12 mouse cellular contexts compared by ENCODE assay signal in genomic region chr9:14631729-14632128, GRCm38 (mm10). TPM values are rescaled to one million over a fixed set of nuclear protein-coding genes. Genes with fewer than 3 reads are reported as not detected.
DNase-seq lines count a peak whose midpoint lies in the region; ATAC-seq and TF ChIP-seq lines count a peak whose summit lies in the region.
"Had no signal": no experiment of that assay in that cellular context is flagged by ENCODE, and none has a peak within 500 bp of the region (broad histone marks: within the 10 kb centered on the region; RNA-seq: fewer than 3 reads in every experiment).

No protein-coding gene starts in this region.

- peak; percentile 44; the same call in 1 of the 2 replicates for ATAC-seq in heart, embryonic 12.5 days (ENCODE audit: insufficient number of reproducible peaks, low FRiP score)
- ATAC-seq in midbrain, embryonic 11.5 days (ENCODE audit: low FRiP score): peak; percentile 25
- no peak for ATAC-seq in monocyte, adult 5-6 weeks (replicated peaks; ENCODE audit: insufficient number of reproducible peaks, low FRiP score, low TSS enrichment, poor library complexity, severe bottlenecking)
- no peak for ATAC-seq in CD4-positive, CD25-positive, alpha-beta regulatory T cell, adult 4 months

- in situ Hi-C loops in CH12.LX (cut with MboI; ENCODE audit: low pct_ligation_motif_present, low pct_unique_long_range_greater_than_20kb, low sequenced_read_pairs): no loop called here

- no peak for DNase-seq in heart, postnatal 25 days (ENCODE audit: low spot score)
- DNase-seq in CH12.LX (ENCODE audit: extremely low read depth): peak; percentile 85
- peak; percentile 46 for DNase-seq in gastrocnemius, postnatal 10 days
- peak; percentile 85 for DNase-seq in midbrain, embryonic 11.5 days (ENCODE audit: low spot score, missing footprints)
- DNase-seq in cerebellum, postnatal 36 days: no peak
- DNase-seq: cerebellum, postnatal 14 days; kidney, postnatal 14 days had no signal

- TF ChIP-seq POLR2A in CH12.LX (IDR thresholded peaks at IDR 0.05; ENCODE audit: low read depth, low read length): no peak

- H3K9ac ChIP-seq in heart, embryonic 12.5 days: no peak overlapping the region
- H3K9ac ChIP-seq in CH12.LX (ENCODE audit: insufficient read depth, low read depth): no peak overlapping the region
- H3K9ac ChIP-seq in midbrain, embryonic 11.5 days (ENCODE audit: low read length): no peak overlapping the region
- H3K9ac ChIP-seq: liver, embryonic 15.5 days; neural tube, embryonic 12.5 days had no signal

- no peak for TF ChIP-seq CTCF in CH12.LX (conservative IDR thresholded peaks at IDR 0.05 in 1 of 2, IDR thresholded peaks at IDR 0.05 in 1 of 2; ENCODE audit: low read depth in 2 of 2, low read length in 2 of 2)

- no peak for TF ChIP-seq RAD21 in CH12.LX (IDR thresholded peaks at IDR 0.05; ENCODE audit: low read depth, low read length)

- H3K79me2 ChIP-seq in CH12.LX (replicated peaks; ENCODE audit: control insufficient read depth, extremely low read depth, insufficient read depth, poor library complexity, severe bottlenecking): no peaks in the 10 kb centered on the region

- intact Hi-C loops in heart, postnatal 25 days (cut with DNase I): no loop called here

- no peak overlapping the region for H3K4me3 ChIP-seq in heart, embryonic 12.5 days
- no peak overlapping the region for H3K4me3 ChIP-seq in CH12.LX (replicated peaks in 1 of 3; ENCODE audit: low read depth in 2 of 3, low read length in 2 of 3, poor library complexity in 1 of 3)
- no peak overlapping the region for H3K4me3 ChIP-seq in midbrain, embryonic 11.5 days (ENCODE audit: low read depth, low read length)
- H3K4me3 ChIP-seq: liver, embryonic 15.5 days; neural tube, embryonic 12.5 days had no signal

- TF ChIP-seq EP300 in CH12.LX (IDR thresholded peaks at IDR 0.05; ENCODE audit: low read length): peak; percentile 45

- no peaks in the 10 kb centered on the region for H3K36me3 ChIP-seq in heart, embryonic 12.5 days
- H3K36me3 ChIP-seq in CH12.LX (replicated peaks in 1 of 2; ENCODE audit: control insufficient read depth in 1 of 2, insufficient read depth in 1 of 2, low read length in 1 of 2): no peaks in the 10 kb centered on the region
- H3K36me3 ChIP-seq in midbrain, embryonic 11.5 days (ENCODE audit: control insufficient read depth, insufficient read depth, low read length): no peaks in the 10 kb centered on the region
- H3K36me3 ChIP-seq: liver, embryonic 15.5 days; neural tube, embryonic 12.5 days had no signal

- peaks cover 41% of the 10 kb centered on the region for H3K4me1 ChIP-seq in heart, embryonic 12.5 days (replicated peaks)
- H3K4me1 ChIP-seq in CH12.LX (ENCODE audit: control insufficient read depth in 1 of 2, insufficient read depth in 2 of 2): peaks cover 15 to 40% of the 10 kb centered on the region in 2 experiments
- peaks cover 25% of the 10 kb centered on the region for H3K4me1 ChIP-seq in midbrain, embryonic 11.5 days (ENCODE audit: control insufficient read depth, insufficient read depth, low read length)
- H3K4me1 ChIP-seq: liver, embryonic 15.5 days had no signal

- no peaks in the 10 kb centered on the region for H3K27me3 ChIP-seq in heart, embryonic 12.5 days (replicated peaks)
- no peaks in the 10 kb centered on the region for H3K27me3 ChIP-seq in CH12.LX (replicated peaks)
- peaks cover 9% of the 10 kb centered on the region; the same call in 1 of the 2 replicates for H3K27me3 ChIP-seq in midbrain, embryonic 11.5 days (ENCODE audit: control insufficient read depth, insufficient read depth, low read length)

- H3K27ac ChIP-seq in heart, embryonic 12.5 days (ENCODE audit: poor library complexity, severe bottlenecking): no peak overlapping the region
- no peak overlapping the region for H3K27ac ChIP-seq in CH12.LX (ENCODE audit: insufficient read depth, low read depth)
- H3K27ac ChIP-seq in midbrain, embryonic 11.5 days (ENCODE audit: low read depth, low read length): no peak overlapping the region
- H3K27ac ChIP-seq: liver, embryonic 15.5 days; neural tube, embryonic 12.5 days had no signal

- 36% methylated on average over 5 of the region's 5 CpGs for WGBS in heart, embryonic 12.5 days
- WGBS in midbrain, embryonic 11.5 days: 22% methylated on average over 5 of the region's 5 CpGs

- no peaks in the 10 kb centered on the region for H3K9me3 ChIP-seq in heart, embryonic 12.5 days (replicated peaks)
- H3K9me3 ChIP-seq in CH12.LX (replicated peaks; ENCODE audit: low read length): no peaks in the 10 kb centered on the region
- no peaks in the 10 kb centered on the region for H3K9me3 ChIP-seq in midbrain, embryonic 11.5 days (ENCODE audit: control insufficient read depth, low read length)
- H3K9me3 ChIP-seq: liver, embryonic 15.5 days; neural tube, embryonic 12.5 days had no signal

- H3K4me2 ChIP-seq in heart, embryonic 12.5 days: no peak overlapping the region
- H3K4me2 ChIP-seq in CH12.LX (ENCODE audit: insufficient read depth, low read depth, poor library complexity, severe bottlenecking): peak overlapping the region; percentile 39; the same call in 1 of the 2 replicates
- no peak overlapping the region for H3K4me2 ChIP-seq in midbrain, embryonic 11.5 days
- H3K4me2 ChIP-seq: liver, embryonic 15.5 days; neural tube, embryonic 12.5 days had no signal

- dilution Hi-C loops in CH12.LX (cut with MboI; ENCODE audit: extremely low pct_ligation_motif_present, extremely low pct_unique_long_range_greater_than_20kb, low sequenced_read_pairs): no loop called here

TF ChIP-seq in CH12.LX, 34 proteins besides CTCF, POLR2A, EP300 and RAD21:
- TF ChIP-seq ZC3H11A (IDR thresholded peaks at IDR 0.05; ENCODE audit: low read depth, low read length): no peak
- TF ChIP-seq MXI1 (IDR thresholded peaks at IDR 0.05; ENCODE audit: low read depth, low read length): peak; percentile 93
- TF ChIP-seq BHLHE40 (IDR thresholded peaks at IDR 0.05; ENCODE audit: low read depth, low read length): peak; percentile 96
- TF ChIP-seq MYC (IDR thresholded peaks at IDR 0.05; ENCODE audit: low read depth, low read length): peak; percentile 83
- TF ChIP-seq MEF2A (IDR thresholded peaks at IDR 0.05; ENCODE audit: borderline replicate concordance, low read depth, low read length): peak; percentile 70
- no peak for TF ChIP-seq MAFK (IDR thresholded peaks at IDR 0.05; ENCODE audit: insufficient replicate concordance, low read length)
- no peak for TF ChIP-seq CHD2 (IDR thresholded peaks at IDR 0.05; ENCODE audit: low read length)
- no peak for TF ChIP-seq POLR2AphosphoS2 (IDR thresholded peaks at IDR 0.05; ENCODE audit: low read depth, low read length)
- no peak for TF ChIP-seq E2F4 (IDR thresholded peaks at IDR 0.05; ENCODE audit: insufficient replicate concordance, low read depth, low read length)
- no peak for TF ChIP-seq CHD1 (IDR thresholded peaks at IDR 0.05; ENCODE audit: low read depth, low read length)
- no peak for TF ChIP-seq NELFE (IDR thresholded peaks at IDR 0.05; ENCODE audit: low read depth, low read length)
- peak; percentile 94 for TF ChIP-seq MAX (IDR thresholded peaks at IDR 0.05; ENCODE audit: low read length)
- TF ChIP-seq IRF4 (IDR thresholded peaks at IDR 0.05; ENCODE audit: low read depth, low read length): peak; percentile 56
- TF ChIP-seq TBP (conservative IDR thresholded peaks at IDR 0.05; ENCODE audit: low read depth, low read length): 0 out of 2 replicates have a peak, but pooled peaks have one; percentile 22
- TF ChIP-seq ZNF384 (IDR thresholded peaks at IDR 0.05; ENCODE audit: low read depth, low read length): no peak
- no peak for TF ChIP-seq JUN (IDR thresholded peaks at IDR 0.05; ENCODE audit: insufficient read depth, low read depth, low read length)
- peak; percentile 38 for TF ChIP-seq USF2 (conservative IDR thresholded peaks at IDR 0.05; ENCODE audit: low read depth, low read length)
- peak; percentile 90 for TF ChIP-seq ETS1 (conservative IDR thresholded peaks at IDR 0.05; ENCODE audit: low read depth, low read length)
- peak; percentile 90 for TF ChIP-seq SIN3A (IDR thresholded peaks at IDR 0.05; ENCODE audit: low read length)
- 0 out of 2 replicates have a peak, but pooled peaks have one; percentile 55 for TF ChIP-seq RCOR1 (conservative IDR thresholded peaks at IDR 0.05; ENCODE audit: low read depth, low read length)
- 0 out of 2 replicates have a peak, but pooled peaks have one; percentile 39 for TF ChIP-seq TCF12 (IDR thresholded peaks at IDR 0.05; ENCODE audit: low read depth, low read length)
- no peak for TF ChIP-seq UBTF (IDR thresholded peaks at IDR 0.05; ENCODE audit: low read depth, low read length)
- 0 out of 2 replicates have a peak, but pooled peaks have one; percentile 36 for TF ChIP-seq MAZ (IDR thresholded peaks at IDR 0.05; ENCODE audit: low read depth, low read length)
- peak; percentile 59 for TF ChIP-seq USF1 (IDR thresholded peaks at IDR 0.05; ENCODE audit: low read depth, low read length)

RNA-seq across cellular contexts. Expression of gene Amotl1, which starts 13.1 kb away (rescaled TPM):
- polyA plus RNA-seq in heart, embryonic 12.5 days (2016; fragmentation: Nextera tagmentation; extraction: Ambion mirVana): 20.5 and 20.6 TPM in 2 replicates
- total RNA-seq in heart, postnatal 25 days (2021): 10 to 100 TPM; 57.9 to 59.9 TPM
- 0.80 and 0.93 TPM in 2 replicates for total RNA-seq in CH12.LX (2012; rRNA removed)
- 1.2 and 1.5 TPM in 2 replicates for total RNA-seq in CH12.LX (2014; rRNA removed)
- polyA plus RNA-seq in CH12.LX (2012; ENCODE audit: insufficient read length, low read depth): 2.7 and 3.3 TPM in 2 replicates
- 100 to 1,000 TPM; 271 to 282 TPM for total RNA-seq in gastrocnemius, postnatal 10 days (2021)
- 14.8 and 15.2 TPM in 2 replicates for polyA plus RNA-seq in midbrain, embryonic 11.5 days (2014; fragmentation: Nextera tagmentation; extraction: Ambion mirVana)
- not detected in 3 replicates for total RNA-seq in monocyte, adult 5-6 weeks (2017)
- polyA plus RNA-seq in CD4-positive, CD25-positive, alpha-beta regulatory T cell, adult 4 months (2017; shearing (Covaris generic)): under 1 TPM in 1 of 2 experiments, not detected in 1; 0.06 TPM

Comparison
In these comparisons a context has a peak if more than half of its experiments do, and no peak if none do; other contexts are left out.
1. ATAC-seq: peak in heart, embryonic 12.5 days (single experiment) and midbrain, embryonic 11.5 days (single experiment); none in monocyte, adult 5-6 weeks (single experiment) and CD4-positive, CD25-positive, alpha-beta regulatory T cell, adult 4 months (single experiment).
2. DNase-seq: peak in CH12.LX (single experiment), gastrocnemius, postnatal 10 days (single experiment) and midbrain, embryonic 11.5 days (single experiment); none in heart, postnatal 25 days (single experiment) and cerebellum, postnatal 36 days (0 of 2).
3. RNA of gene Amotl1, which starts 13.1 kb away (total RNA-seq): 271 to 282 TPM in gastrocnemius, postnatal 10 days and 57.9 to 59.9 TPM in heart, postnatal 25 days; 0.80 to 1.5 TPM in CH12.LX and not detected in monocyte, adult 5-6 weeks; every median in the first group is over 10 times any median in the second.